Mouse (Mus musculus) cerebellum, adult 8-10 months (tissue): Measurements from ENCODE around the gene Hbp1.

Experiments used
- DNase-seq: peaks from one replicate; pipeline ENCODE4 v3.0.0; 2022

Hbp1 gene

DNA sequence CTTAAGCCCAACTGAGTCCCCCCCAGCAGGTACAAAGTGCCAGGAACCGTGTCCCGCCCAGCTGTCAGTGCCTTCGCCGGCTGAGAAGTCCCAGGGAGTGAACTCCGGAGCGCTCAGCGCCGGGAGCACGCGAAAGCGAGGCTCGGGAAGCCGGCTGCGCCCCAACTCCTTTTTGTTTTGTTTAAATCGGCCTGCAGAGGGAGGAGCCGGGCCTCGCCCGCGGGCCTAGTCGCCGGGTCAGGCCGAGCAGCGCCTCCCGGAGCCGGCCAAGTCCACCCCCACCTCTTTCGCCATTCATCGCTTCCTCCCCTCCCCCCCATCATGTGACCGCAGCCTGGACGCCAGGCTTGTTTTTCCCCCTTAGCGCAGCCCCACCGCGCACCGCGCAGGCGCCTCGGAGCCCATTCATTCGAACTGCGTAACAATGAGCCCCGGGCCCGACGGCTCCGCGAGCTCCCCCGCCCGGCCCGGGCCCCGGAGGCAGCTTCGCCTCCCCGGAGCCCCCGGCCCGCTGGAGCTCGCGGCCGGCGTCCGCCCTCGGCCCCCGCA, 1.1 kb downstream of the Hbp1 start:
- peak; percentile 81 for DNase-seq

DNA sequence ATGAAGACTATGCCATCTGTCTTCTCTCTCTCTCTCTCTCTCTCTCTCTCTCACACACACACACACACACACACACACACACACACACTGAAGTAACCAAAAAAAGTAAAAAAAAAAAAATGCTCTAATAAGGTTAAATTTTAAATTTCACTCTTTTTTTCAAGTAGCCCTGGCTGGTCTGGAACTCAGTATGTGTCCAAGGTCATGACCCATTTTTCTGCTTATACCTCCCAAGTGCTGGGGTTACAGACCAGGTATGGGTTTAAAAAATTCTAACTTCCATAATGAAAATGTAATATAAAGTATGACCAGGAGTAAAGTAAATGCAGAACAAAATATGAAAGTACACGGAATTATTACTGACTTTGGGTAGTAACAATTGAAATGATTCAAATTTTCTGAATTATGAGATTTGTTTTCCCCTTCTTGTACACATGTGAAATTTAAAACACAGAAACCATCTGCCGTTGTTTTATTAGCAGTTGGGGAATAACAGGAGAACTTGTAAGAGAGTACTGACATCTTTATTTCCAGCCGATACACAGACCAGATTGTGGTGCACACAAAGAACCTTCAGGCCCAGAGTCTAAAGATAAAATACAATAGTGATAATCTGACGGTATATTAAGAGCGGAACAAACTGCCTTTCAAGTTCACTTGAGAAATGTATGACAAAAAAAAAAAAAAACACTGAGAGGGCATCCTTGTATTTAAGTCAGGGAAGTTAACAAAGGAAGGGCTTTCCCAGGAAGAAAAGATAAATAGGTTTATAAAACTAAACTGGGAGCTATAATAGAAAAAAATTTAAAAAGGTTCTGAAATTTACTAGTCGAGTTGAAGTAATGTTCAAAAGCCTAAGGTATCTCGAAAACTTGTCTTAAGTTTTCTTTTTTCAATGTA, 2.0 kb downstream of the Hbp1 start:
- no peak for DNase-seq

DNA sequence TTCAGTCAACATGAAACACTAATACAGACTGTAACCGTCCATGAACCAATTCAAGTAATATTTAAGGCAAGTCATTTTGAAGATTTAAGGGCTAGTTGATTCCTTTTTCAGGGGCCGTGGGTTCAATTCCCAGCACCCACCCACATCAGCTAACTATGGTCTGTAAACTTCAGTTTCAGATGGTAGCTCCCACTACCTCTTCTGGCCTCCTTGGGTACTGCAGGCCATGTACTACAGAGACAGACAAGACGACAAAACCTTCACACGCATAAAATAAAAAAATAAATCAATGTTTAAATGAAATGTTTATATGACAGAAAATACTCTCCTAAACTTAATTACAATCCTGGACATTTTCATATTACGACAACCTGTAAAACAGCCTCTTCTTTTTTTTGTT, 2.9 kb downstream of the Hbp1 start:
- DNase-seq: no peak

DNA sequence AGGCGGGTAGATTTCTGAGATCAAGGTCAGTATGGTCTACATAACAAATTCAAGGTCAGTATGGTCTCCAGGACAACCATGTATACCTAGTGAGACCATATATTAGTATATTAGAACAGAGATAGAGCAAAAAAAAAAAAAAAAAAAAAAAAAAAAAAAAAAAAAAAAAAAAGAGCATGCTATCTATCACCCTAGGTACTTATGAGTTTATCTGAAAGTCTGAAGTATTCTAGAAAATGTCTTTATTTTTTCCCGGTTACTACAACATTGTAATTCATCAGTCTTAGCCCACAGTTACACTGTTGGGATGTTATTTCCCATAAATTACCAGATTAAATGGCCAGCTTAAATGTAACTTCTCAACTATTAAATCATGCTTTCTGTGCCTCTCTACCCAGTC, 5.9 kb downstream of the Hbp1 start:
- DNase-seq: no peak

DNA sequence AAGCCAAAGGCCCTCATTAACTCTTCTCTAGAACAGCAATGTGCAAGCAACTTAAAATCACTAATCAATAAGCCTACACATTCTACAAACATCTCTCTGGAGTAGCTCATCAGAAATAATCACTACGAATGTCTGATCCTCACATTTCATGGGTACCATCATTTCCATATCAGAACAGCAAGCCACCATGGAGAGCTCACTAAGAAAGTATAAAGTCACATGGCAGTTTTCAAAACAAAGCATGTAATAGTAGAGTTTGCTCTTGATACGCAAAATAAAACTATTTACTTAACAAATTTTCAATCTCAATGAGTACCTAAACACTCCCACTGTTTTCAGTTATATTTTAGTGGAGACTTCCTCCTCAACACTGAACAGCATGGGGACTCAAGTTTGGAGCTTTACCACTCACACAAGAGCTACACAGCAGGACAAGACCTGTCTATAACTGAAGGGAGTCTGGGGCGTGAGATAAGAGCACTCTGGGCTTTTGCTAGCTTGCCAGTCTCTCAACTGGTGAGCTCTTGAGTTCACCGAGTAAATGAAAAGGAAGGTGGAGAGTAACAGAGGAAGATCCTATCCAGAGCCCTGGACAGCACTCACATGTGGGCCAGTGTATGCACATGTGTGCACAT, 7.2 kb downstream of the Hbp1 start:
- no peak for DNase-seq

DNA sequence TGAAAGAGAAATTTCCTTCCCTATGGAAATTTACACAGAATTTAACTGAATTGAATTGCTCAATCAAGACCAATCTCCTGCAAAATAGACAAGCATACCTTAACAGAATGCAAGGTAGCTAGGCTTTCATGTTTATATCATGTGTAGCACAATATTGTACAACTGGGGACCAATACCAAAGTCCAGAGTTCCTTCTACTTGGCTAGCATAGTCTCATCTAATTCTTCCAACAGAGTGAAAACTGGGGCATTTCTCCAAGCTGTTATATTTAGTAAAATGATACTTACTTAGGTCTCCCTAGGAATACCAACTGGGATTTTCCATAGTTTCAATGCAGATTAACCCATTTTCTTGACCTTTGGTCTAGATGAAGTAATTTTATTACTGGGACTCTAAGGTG, 11.3 kb downstream of the Hbp1 start:
- DNase-seq: no peak

DNA sequence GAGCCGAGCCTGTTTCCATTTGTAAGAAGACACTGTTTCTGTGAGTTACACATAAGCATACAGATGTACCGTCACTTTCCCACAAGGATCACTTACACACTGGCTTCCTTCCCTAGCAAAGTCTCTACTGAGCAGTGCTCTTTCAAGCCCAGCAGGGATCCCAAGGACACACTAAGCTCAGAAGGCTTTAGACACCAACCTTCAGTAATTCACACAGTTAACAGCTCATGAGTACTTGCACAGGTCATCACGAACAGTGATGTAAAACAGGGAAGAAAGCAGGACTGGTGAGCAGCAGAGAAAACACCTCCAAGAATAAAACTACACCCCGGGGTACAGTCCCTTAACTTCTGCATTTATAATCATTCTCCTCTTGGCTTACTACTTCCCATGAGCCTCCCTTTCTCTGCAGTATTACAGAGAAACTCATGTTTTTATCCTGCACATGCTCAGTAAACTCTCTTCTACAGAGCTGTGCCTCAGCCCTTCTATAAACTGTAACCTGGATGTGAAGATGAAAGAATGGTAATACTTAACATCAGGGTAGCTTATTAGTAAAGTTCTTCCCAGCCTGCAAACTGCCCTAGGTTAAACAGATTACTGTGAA, 11.8 kb downstream of the Hbp1 start:
- no peak for DNase-seq

DNA sequence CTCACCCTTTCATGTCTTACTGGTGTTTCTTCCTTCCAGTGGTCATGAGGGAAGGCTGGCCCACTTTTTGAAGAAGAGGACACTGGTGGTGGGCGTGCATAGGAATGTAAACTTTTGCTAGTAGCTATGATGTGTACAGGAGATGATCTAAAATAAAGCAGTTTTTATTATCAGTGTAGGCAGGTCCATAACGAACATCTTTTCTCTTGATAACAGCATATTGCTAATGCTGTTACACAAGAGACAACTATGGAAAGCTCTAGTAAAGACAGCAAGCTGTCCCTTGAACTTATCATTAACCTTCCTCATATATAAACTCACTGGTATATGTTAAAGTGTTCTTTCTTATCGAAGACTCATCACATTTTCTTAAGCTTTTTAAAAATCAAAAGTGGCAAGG, 12.7 kb downstream of the Hbp1 start:
- DNase-seq: no peak

DNA sequence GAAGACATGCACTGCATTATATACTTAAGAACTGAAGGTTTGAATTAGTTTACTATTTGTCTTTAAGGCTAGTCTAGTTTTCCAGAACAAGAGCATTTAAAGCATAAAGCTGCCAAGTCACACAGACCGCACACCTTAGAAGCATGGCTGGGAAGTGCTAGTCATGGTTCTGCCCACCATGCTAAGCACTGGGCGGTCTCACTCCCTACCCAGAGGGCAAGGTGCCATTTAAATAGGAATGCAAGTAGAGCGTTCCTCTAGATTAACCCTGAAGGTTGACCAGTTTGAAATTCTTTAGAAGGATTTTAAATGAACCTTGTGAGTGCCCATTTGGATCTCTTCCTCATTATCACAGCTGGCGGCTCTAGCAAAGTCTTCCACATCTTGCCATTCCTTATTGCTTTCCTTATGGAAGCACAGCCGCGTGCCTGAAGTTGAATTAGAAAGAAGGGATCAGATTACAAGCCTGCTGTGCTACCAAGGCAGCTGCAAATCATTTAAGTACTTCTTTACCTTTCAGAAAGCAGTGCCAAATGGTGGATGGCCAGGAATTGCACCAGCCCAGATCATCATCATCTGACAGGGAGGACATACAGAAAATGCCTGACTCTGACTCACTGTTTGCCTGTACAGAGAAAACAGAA, 13.6 kb downstream of the Hbp1 start:
- DNase-seq: no peak

DNA sequence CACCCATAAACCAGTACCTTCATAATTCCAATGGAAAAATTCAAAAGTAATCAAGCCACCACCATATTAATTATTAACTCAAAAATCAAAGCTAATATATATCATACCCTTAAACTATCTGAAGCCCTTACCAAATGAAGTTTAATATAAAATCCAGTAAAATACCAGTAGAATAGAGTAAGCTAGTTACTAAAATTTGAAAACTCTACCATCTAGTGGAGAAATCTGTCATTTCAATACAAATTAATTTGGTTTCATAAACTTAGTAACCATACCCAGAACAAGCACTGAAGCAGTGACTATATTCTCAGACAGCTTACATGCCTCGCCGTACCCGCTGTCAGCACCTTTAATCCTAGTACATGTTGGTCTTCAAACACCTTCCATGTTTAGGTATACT, 18.5 kb downstream of the Hbp1 start:
- DNase-seq: no peak

DNA sequence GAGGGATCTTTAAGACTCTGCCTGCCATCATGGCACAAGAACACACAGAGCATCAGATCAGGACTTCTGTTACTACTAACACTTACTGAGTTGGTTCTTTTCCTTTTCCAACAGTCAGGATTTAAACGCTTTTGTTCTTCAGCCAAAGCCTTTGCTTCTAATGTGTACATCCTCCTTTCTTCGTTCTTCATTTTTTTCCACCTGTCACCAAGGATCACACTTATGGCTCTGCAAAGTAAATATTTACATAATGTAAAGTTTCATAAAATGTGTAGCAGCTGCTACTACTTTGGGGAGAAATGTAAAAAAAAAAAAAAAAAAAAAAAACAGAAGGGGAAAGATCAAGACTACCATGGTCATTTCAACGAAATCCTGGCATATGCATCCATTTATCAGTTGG, 21.8 kb downstream of the Hbp1 start:
- no peak for DNase-seq

DNA sequence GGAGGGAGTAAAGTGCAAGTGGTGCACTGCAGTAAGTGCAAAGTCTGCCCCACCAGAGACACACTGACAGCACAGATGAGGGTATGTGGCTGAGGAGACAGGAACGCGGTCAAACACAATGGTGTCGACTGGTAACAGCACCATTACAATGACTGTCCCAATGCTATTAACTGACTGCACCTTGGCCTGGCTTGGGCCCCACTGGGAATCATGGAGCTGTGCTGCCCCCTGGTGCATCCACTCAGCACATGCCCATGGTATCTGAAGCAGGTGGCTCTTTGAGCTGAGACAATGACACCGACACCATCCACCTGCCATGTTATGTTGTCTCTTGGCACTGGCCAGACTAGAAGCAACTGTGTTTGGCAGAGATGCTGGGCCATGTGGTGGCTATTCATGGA, 23.7 kb downstream of the Hbp1 start:
- DNase-seq: peak; percentile 96

DNA sequence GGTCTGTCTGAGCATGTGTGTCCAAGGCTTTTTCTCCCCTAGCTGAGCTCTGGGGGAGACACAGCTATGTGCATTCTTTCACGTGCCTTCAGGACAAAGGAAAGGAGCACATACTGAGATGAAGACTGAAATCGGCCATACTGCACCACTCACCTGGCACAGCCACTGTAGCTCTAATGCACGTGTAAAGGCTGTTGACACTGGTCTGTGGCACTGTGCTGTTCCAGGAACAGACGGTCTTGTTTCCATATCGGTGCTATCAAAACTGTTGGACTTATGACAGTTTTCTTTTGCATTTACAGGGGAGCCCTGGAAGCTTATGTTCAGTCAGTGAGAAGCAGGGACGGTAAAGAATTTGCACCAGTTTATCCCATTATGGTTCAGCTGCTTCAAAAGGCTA, 25.0 kb downstream of the Hbp1 start:
- no peak for DNase-seq

DNA sequence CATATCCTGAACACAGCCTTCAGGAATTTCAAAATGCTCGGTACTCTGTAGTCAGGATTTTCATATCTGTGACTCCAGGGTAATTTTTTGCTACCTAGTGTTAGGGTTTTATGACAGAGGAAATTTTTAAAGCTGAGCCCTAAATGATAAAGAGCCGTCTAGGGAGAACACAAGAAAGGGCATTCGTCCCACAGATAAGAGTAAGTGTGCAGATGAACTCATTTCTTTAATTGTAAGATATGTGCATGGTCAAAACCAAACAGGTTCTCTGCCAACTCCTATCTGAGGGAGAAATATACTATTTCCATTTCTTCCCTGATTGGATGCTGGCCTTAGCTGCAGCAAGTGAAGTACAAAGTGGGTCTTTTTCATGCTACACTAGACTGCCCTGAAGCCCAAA, 26.2 kb downstream of the Hbp1 start:
- DNase-seq: no peak

DNA sequence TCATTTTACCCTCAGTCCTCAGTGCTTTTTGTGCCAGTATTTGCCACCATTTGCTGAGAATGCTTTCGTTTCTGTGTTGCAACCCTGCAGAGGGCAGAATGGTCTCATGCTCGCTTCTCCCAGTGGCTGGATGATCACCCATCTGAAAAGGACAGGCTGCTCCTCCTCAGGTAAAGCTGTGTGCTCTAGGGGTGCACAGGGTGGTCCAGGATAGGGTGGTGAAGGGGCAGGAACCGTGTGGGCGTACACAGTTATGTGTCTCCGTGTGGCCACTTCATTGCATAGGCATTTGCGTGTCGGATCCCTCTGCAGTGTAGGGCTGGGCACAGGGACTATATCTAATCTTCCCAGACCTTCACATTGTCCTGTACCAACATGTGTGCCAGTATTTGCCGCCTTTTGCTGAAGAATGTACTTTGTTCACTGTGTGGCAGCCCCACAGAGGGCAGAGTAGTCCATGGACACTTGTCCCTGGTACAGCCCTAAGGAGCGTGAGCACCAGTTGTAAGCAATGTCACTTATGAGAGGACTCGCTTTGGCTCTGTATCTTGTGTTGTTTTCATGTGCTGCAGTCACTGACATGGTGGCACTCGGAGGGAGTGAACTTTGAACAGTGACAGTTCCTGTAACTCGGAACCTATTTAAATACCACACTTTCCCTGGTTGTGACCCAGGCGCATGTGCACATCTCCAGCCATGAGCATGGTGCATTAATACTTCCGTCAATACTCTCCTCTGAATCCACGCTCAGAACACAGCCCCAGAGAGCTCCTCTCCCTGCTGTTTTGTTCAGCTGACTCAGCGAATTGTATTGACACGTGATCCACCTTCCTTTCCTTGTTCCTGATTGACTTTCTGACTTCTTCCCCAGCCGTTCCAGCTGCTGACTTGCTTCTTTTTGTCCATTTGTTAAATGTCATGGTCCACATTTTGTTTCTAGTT, 29.6 kb downstream of the Hbp1 start:
- no peak for DNase-seq

DNA sequence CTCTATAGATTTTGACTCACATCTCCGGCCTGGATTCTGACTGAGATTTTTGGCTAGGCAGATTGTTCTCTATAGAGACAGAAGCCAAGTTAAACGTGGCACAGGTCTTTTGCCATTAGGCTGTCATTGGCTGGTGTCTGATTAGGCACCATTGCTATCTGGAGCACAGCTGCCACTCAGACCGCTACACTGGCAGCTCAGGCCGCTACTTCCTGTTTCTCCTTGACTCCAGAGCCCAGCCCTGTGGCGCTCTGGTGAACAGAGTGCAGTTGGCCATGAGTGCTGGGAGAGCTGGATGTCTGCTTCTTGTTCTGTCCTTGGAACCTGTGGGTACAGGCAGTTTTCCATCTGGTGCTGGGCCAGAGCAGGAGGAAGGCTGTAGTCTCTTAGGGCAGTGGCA, 33.1 kb downstream of the Hbp1 start:
- peak; percentile 80 for DNase-seq

DNA sequence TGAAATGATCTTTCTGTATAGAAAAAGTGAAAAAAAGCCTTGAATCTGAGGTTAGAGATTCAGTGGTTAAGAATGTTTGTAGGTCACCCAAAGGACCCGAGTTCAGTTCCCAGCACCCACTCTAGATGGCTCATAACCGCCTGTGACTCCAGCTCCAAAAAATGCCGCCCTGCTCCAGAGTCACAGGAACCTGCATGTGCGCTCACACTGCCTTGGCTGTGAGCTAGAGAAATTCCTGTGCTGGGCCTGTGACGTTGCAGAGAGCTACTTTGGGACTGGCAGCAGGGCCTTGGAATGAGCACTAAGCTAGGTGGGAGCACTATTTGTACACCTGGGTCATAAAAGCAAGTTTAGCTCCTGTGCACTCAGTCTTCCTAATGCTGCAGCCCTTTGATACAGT, 33.6 kb downstream of the Hbp1 start:
- DNase-seq: no peak

DNA sequence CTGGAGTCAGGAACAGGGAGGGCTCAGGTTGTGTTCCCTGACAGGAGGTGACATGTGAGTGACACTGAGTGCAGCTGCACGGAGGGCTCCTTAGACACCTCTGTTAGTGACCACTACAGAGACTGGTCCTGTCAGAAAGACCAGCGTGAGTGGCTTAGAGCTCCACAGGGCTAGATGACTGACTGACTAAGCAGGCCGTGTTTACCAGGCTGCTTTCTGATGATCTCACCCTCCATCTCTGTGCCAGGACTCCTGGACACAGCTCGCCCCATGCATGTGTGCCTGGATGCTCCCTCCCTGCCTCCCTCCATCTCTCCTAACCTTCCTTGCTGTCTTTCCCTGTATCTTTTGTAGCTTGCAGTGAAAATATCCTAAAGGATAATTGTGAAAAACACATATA, 36.7 kb downstream of the Hbp1 start:
- DNase-seq: peak; percentile 84

DNA sequence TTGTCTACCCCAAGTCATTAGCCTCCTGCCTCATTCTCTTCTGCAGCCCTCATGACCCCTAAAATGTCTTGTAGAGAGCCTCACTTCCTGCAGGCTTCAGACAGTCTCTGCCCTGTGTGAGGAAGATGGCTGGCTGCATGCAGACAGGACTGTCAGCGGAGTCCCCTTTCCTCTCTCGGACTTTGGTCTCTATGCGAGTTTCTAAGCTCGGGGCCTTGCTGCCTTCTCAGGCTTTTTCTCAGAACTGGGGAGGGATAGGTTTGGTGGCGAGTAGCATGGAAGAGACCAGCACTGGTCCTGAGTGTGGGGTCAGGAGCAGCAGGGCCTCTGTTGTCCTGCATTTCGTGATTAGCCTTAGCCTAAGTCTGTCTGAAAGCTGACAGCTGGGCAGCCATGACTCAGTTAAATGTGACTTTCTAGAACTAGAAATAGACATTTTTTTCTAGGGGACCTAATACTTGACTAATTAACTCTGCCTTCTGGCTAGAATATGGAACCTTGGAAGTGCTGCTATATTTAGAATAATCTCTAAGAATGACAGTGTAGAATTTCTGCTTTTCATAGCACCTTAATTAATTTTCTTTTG, 37.3 kb downstream of the Hbp1 start:
- DNase-seq: no peak

DNA sequence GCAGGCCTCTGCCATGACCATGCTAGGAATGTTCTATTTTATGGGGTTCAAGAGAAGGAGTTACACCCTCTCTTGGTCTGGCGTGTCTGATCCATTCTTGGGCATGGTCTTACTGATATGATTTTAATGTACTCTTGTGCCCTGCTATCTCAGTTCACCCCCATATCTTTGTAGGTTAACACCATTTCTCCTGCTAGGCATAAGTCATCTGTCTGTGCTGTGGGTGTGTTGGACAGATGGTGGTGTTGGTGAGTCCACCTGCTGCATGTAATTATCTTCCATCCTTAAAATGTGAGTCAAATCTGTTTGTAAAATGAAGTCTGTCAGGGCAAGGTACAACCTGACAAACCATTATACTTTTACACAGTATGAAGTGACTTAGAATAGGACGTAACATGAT, 42.9 kb downstream of the Hbp1 start:
- DNase-seq: no peak

DNA sequence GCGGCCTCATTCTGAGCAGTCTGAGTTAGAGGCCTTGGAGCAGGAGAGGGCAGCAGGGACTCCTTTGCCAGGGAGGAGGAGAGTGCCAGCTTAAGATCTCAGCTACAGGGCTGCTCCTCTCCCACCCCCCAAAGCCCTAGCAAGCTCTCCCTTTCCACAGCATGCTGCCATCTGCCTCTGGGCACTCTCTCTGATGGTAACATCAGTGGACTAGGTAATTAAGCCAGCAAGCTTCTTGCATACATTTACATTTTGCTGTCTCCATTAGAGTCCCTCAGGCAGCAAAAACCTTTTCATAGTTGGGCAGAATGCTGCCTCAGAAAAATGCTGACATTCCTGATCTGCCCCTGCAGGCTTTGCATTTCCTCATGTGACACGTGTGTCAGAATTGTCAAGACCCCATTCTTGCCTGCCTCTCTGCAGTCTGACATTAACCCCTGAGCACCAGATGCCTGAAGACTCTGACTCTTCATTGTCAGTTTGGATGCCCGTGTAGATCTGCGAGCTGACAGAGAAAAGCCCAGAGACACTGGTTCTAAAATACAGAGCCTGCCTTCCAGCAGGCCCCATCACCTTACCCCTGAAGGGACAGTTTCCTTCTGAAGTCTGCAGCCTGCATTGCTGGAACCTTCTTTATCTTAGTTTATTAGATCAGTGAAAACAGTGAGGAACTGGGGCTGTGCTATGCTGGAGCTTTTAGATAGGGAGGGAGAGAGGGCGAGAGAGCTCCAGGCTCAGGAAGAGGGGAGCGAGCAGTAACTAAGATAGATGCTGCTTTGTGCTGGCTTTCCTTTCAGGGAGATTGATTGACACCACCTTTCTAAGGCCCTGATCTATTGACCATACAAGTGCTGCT, 44.4 kb downstream of the Hbp1 start:
- DNase-seq: peak; percentile 52
